Mouse (Mus musculus) hindbrain, embryonic 14.5 days (tissue): ENCODE measurements around the gene Jpt1. TPM values are rescaled to one million over a fixed set of nuclear protein-coding genes. Genes with fewer than 3 reads are reported as not detected.
"Not testable (repeated sequence)": the region's sequence is repeated elsewhere in the genome, so short reads cannot be mapped to it uniquely, and the experiment has no call there.

Source experiments
- ATAC-seq: fragments of 200-750 bp; cut with Nextera tagmentation; 2 replicates; pipeline ENCODE4 v1.8.0; 2017; ENCODE audit warnings: moderate number of reproducible peaks, mild to moderate bottlenecking, moderate TSS enrichment, moderate library complexity; ENCODE audit not compliant: low FRiP score
- DNase-seq: peaks from one replicate; pipeline ENCODE4 v3.0.0-alpha.2; 2015; ENCODE audit warnings: low spot score
- H3K27ac ChIP-seq: fragments of 300-500 bp; sonication (generic); 2 replicates; pipeline ENCODE4 v1.5.1; 2014; ENCODE audit warnings: mild to moderate bottlenecking, moderate library complexity
- H3K27me3 ChIP-seq: fragments of 300-500 bp; sonication (generic); 2 replicates; pipeline ENCODE4 v1.6.1; 2014; ENCODE audit warnings: mild to moderate bottlenecking, low read length, mixed read lengths; ENCODE audit not compliant: control insufficient read depth, insufficient read depth
- H3K36me3 ChIP-seq: fragments of 300-500 bp; sonication (generic); replicated peaks from 2 replicates; pipeline ENCODE4 v1.6.1; 2014; ENCODE audit not compliant: control insufficient read depth, insufficient read depth
- H3K4me1 ChIP-seq: fragments of 300-500 bp; sonication (generic); replicated peaks from 2 replicates; pipeline ENCODE4 v1.6.1; 2014; ENCODE audit warnings: antibody characterized with exemption, low read length, mixed read lengths; ENCODE audit not compliant: control insufficient read depth, insufficient read depth
- H3K4me2 ChIP-seq: fragments of 300-500 bp; sonication (generic); replicated peaks from 2 replicates; pipeline ENCODE4 v1.6.1; 2014; ENCODE audit warnings: mild to moderate bottlenecking, moderate library complexity
- H3K4me3 ChIP-seq: fragments of 300-500 bp; sonication (generic); replicated peaks from 2 replicates; pipeline ENCODE4 v1.5.1; 2014; ENCODE audit warnings: mild to moderate bottlenecking, low read length
- H3K9ac ChIP-seq: fragments of 300-500 bp; sonication (generic); 2 replicates; pipeline ENCODE4 v1.6.1; 2014
- H3K9me3 ChIP-seq: fragments of 300-500 bp; sonication (generic); 2 replicates; pipeline ENCODE4 v1.6.1; 2016; ENCODE audit warnings: low read length; ENCODE audit not compliant: control insufficient read depth
- WGBS: fragments of 180-500 bp; shearing (Covaris S2); extraction: QIAGEN DNeasy Blood & Tissue Kit; methylation state at CpG from one replicate; pipeline ENCODE4 v1.1.7; 2014; 5-methylcytosine and 5-hydroxymethylcytosine counted together
- polyA plus RNA-seq: library from polyadenylated mRNA; unstranded; fragments of >200 nt; fragmentation: Nextera tagmentation; extraction: Ambion mirVana; gene quantifications from 2 replicates; pipeline ENCODE4 v1.2.1, GENCODE M21; 2014

The Jpt1 gene
- polyA plus RNA-seq, 1 experiment from 2014 or later, result 1,350 TPM

DNA sequence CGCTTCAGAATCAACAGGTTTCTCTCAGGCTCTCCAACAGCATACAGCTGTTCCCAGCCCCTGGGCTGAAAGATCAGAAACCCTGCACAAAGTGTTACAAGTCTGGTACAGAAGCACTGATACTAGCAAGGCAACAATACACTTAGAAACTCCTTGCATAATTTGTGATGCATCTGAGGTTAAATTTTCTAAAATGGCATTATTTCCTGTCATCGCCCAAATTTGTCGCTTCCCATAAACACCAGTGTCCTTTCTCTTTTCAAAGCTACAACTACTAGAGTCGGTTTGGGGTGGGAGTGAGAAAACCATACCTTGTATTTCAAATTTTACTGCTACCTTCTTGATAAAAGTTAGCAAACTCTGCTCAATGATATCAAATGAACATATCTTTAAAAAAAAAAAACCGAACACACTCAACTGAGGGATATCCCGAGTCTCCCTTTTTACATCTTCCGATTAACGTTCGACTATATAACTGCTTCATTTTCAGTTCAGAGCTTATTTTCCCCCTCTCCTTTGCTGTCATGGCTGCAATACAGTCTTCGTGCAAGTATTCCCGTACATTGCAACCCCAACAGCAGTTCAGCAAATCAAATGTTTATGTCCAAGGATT lies 20.7 kb upstream of the Jpt1 start:
- ATAC-seq, result no peak
- WGBS, result 8% methylated on average over 11 of the region's 11 CpGs

DNA sequence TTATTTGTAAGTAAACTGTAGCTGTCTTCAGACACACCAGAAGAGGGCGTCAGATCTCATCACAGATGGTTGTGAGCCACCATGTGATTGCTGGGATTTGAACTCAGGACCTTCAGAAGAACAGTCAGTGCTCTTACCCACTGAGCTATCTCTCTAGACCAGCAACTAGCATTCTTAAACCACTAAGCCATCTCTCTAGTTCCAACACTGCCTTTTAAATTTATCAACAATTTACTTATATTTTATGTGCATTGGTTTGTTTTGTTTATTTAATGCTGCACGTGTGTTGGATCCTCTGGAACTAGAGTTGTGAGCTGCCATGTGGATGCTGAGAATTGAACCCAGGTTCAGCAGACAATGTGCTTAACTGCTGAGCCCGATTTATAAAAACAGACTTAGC lies 12.3 kb upstream of the Jpt1 start:
- 84% methylated on average over 3 of the region's 3 CpGs for WGBS
- H3K9me3 ChIP-seq, H3K4me3 ChIP-seq, ATAC-seq, H3K9ac ChIP-seq, H3K27me3 ChIP-seq, H3K27ac ChIP-seq, H3K4me1 ChIP-seq, H3K4me2 ChIP-seq, DNase-seq: not testable (repeated sequence)
- peaks cover 87% of the 10 kb centered on the region for H3K36me3 ChIP-seq

More for the DNA sequence above, 20.7 kb upstream of the Jpt1 start:
- peak overlapping the region; percentile 85 for H3K9ac ChIP-seq
- no peaks in the 10 kb centered on the region for H3K9me3 ChIP-seq
- peak overlapping the region; percentile 68 for H3K4me2 ChIP-seq
- peaks cover 39% of the 10 kb centered on the region for H3K36me3 ChIP-seq
- no peaks in the 10 kb centered on the region for H3K27me3 ChIP-seq
- H3K4me1 ChIP-seq, result peaks cover 12% of the 10 kb centered on the region; the same call in 1 of the 2 replicates
- peak overlapping the region; percentile 99 for H3K27ac ChIP-seq
- H3K4me3 ChIP-seq, result peak overlapping the region; percentile 95
- no peak for DNase-seq

GRCm38 (mm10) chr11:115522703-115523102 lies 8.5 kb upstream of the Jpt1 start:
- no peak overlapping the region for H3K27ac ChIP-seq
- WGBS, result 81% methylated on average over 2 of the region's 2 CpGs
- no peak for ATAC-seq
- H3K27me3 ChIP-seq, result no peaks in the 10 kb centered on the region
- no peaks in the 10 kb centered on the region for H3K4me1 ChIP-seq
- no peak overlapping the region for H3K4me3 ChIP-seq
- no peak overlapping the region for H3K4me2 ChIP-seq
- no peak overlapping the region for H3K9ac ChIP-seq
- H3K36me3 ChIP-seq, result peaks cover 62% of the 10 kb centered on the region
- no peak for DNase-seq
- H3K9me3 ChIP-seq, result no peaks in the 10 kb centered on the region

DNA sequence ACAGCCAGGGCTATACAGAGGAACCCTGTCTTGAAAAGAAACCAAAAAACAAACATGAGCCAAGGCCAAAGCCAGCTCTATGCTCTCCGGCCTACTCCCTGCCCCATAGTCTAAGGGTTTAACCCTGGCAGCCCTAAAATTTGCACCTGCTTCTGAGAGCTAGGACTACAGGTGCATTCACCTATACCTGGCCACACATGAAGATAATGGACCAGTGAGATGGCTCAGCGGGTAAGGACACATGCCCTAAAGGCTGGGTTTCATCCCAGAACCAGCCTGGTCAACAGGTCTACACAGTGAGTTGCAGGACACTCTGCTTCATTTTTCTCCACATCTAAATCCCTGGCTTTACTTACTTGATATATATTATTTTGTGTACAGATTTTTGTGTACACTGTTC lies 8.1 kb upstream of the Jpt1 start:
- Histone ChIP-seq H3K4me2 (no peak overlapping the region), H3K27me3 (no peaks in the 10 kb centered on the region), H3K4me3 (no peak overlapping the region), H3K4me1 (no peaks in the 10 kb centered on the region), H3K9me3 (no peaks in the 10 kb centered on the region), H3K36me3 (peaks cover 57% of the 10 kb centered on the region), H3K27ac (no peak overlapping the region), H3K9ac (no peak overlapping the region)
- DNase-seq (no peak), ATAC-seq (no peak)
- WGBS, result 87% methylated on average over 2 of the region's 2 CpGs

- Histone ChIP-seq H3K27me3 (no peaks in the 10 kb centered on the region), H3K4me3 (no peak overlapping the region), H3K4me1 (no peaks in the 10 kb centered on the region), H3K36me3 (peaks cover 45% of the 10 kb centered on the region), H3K27ac (no peak overlapping the region), H3K4me2 (no peak overlapping the region), H3K9ac (no peak overlapping the region), H3K9me3 (no peaks in the 10 kb centered on the region)
- ATAC-seq, result no peak
- 92% methylated on average over 4 of the region's 4 CpGs for WGBS
- DNase-seq, result no peak
These were observed 6.9 kb upstream of the Jpt1 start for GRCm38 (mm10) chr11:115521080-115521479.

- Histone ChIP-seq H3K27me3 (no peaks in the 10 kb centered on the region), H3K36me3 (peaks cover 37% of the 10 kb centered on the region), H3K9me3 (no peaks in the 10 kb centered on the region), H3K4me1 (no peaks in the 10 kb centered on the region), H3K4me3 (no peak overlapping the region), H3K27ac (no peak overlapping the region), H3K9ac (no peak overlapping the region), H3K4me2 (no peak overlapping the region)
- WGBS, result 48% methylated on average over 2 of the region's 2 CpGs
- no peak for ATAC-seq
- DNase-seq, result no peak
These were observed 6.0 kb upstream of the Jpt1 start for GRCm38 (mm10) chr11:115520218-115520617.

- Histone ChIP-seq H3K4me1 (no peaks in the 10 kb centered on the region), H3K4me2 (no peak overlapping the region), H3K4me3 (no peak overlapping the region), H3K9me3 (no peaks in the 10 kb centered on the region), H3K9ac (no peak overlapping the region), H3K36me3 (peaks cover 30% of the 10 kb centered on the region), H3K27me3 (no peaks in the 10 kb centered on the region), H3K27ac (no peak overlapping the region)
- no peak for DNase-seq
- WGBS, result 89% methylated on average over 3 of the region's 3 CpGs
- no peak for ATAC-seq
These were observed 5.4 kb upstream of the Jpt1 start for GRCm38 (mm10) chr11:115519581-115519980.

GRCm38 (mm10) chr11:115518693-115519092 lies 4.5 kb upstream of the Jpt1 start:
- Histone ChIP-seq H3K27ac (no peak overlapping the region), H3K36me3 (peaks cover 21% of the 10 kb centered on the region), H3K9ac (no peak overlapping the region), H3K27me3 (no peaks in the 10 kb centered on the region), H3K9me3 (no peaks in the 10 kb centered on the region), H3K4me3 (no peak overlapping the region), H3K4me2 (no peak overlapping the region), H3K4me1 (no peaks in the 10 kb centered on the region)
- WGBS, result 82% methylated on average over 9 of the region's 9 CpGs
- DNase-seq (no peak), ATAC-seq (no peak)

DNA sequence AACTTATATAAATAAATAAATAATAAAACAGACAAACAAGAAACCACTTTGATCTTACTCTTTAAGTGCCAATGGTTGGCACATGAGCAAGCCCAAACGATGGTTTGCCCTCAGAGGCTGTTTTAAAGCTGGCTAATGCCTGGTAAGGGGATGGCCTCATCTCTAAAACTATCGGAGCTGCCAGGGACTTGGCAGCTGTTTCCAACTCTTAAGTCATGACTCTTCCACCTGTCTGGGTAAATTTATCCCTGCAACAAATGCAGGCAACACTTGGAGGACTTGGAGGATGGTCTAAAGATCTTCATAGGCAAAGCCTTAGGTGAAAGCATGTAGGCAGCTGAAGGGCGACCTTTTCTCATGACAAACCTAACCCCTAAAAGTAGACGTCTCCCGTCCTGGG lies 2.8 kb upstream of the Jpt1 start:
- no peak overlapping the region for H3K9ac ChIP-seq
- H3K4me1 ChIP-seq, result peaks cover under 1% of the 10 kb centered on the region; the same call in 1 of the 2 replicates
- 90% methylated on average over 5 of the region's 5 CpGs for WGBS
- H3K4me2 ChIP-seq, result no peak overlapping the region
- no peak for DNase-seq
- 0 out of 2 replicates have a peak, but pooled peaks cover 10% of the 10 kb centered on the region for H3K36me3 ChIP-seq
- H3K4me3 ChIP-seq, result no peak overlapping the region
- no peak overlapping the region for H3K27ac ChIP-seq
- no peaks in the 10 kb centered on the region for H3K9me3 ChIP-seq
- no peak for ATAC-seq
- H3K27me3 ChIP-seq, result no peaks in the 10 kb centered on the region

DNA sequence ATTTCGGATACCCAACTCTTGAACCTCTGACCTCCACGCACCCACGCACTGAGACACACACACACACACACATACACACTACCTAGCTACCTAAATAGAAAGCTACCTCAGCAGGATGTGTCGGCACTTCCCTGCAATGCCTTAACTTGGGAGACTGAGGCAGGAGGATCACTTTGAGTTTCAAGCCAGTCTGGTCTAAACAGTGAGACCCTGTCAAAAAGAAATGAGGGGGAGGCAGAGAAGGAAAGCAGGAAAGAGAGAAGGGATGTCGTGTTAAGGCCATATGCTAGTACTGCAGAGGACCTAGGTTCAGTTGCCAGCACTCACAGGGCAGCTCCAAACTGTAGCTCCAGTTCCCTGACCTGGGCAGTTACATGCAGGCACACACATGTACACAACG lies 834 bp upstream of the Jpt1 start:
- DNase-seq, result no peak
- no peak overlapping the region for H3K9ac ChIP-seq
- no peaks in the 10 kb centered on the region for H3K27me3 ChIP-seq
- no peak overlapping the region for H3K4me3 ChIP-seq
- ATAC-seq, result no peak
- WGBS, result 78% methylated on average over 6 of the region's 6 CpGs
- H3K4me2 ChIP-seq, result no peak overlapping the region
- no peaks in the 10 kb centered on the region for H3K9me3 ChIP-seq
- 0 out of 2 replicates have a peak, but pooled peaks cover 4% of the 10 kb centered on the region for H3K36me3 ChIP-seq
- H3K4me1 ChIP-seq, result peaks cover 20% of the 10 kb centered on the region
- H3K27ac ChIP-seq, result no peak overlapping the region
